Mouse (Mus musculus) G1E (cell line): ENCODE data around the gene Slc16a8.

Source experiments
- CTCF ChIP-seq: IDR thresholded peaks from 2 replicates; pipeline ENCODE4 v1.5.1; 2012; ENCODE audit warnings: low read depth, low read length, inconsistent platforms, mixed read lengths
- GATA1 ChIP-seq: IDR thresholded peaks from 2 replicates; pipeline ENCODE4 v1.6.1; 2012; ENCODE audit warnings: borderline replicate concordance, low read length, inconsistent platforms, mixed read lengths
- POLR2AphosphoS5 ChIP-seq: IDR thresholded peaks from 2 replicates; pipeline ENCODE4 v1.6.1; 2012; ENCODE audit warnings: low read depth, low read length, inconsistent platforms; ENCODE audit not compliant: insufficient replicate concordance
- TAL1 ChIP-seq: conservative IDR thresholded peaks from 2 replicates; pipeline ENCODE4 v1.6.1; 2012; ENCODE audit warnings: low read depth, low read length, inconsistent platforms, mixed read lengths

DNA sequence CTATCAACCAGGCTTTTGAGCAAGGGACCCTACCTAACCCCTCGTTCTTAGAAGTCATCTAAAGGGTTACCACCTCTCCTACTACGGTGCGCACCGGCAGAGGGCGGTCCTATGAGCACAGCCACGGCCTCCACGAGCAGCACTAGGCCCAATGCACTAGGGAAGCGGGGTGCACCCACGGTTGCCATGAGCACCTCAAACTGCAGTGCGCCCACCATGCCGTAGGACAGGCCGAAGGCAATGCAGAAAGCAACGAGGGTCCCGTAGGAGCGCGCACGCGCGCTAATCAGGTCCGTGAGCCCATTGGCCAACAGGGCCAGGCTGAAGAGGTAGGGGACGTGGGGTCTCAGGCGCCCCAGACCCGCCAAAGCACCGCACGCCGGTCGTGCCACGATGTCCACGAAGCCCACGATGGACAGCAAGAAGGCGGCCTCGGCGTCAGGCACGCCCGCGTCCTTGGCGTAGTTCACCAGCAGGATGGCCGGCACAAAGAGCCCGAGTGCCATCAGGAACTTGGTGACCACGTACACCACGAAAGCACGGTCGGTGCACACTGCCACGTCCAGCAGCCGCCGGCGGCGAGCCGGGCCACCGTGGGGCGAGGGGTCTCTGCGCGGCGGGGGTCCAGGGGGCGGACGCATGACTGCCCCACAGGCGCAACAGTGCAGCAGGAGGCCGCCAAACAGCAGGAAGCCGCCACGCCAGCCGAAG, 2.6 kb downstream of the Slc16a8 start:
- no peak for TF ChIP-seq CTCF
- TF ChIP-seq GATA1: no peak
- TF ChIP-seq TAL1: no peak
- TF ChIP-seq POLR2AphosphoS5: no peak
